Mouse (Mus musculus) ES-Bruce4 (cell line): Measurements from ENCODE around the gene Rnls.

Experiments
- EP300 ChIP-seq: IDR thresholded peaks from 2 replicates; pipeline ENCODE4 v1.6.1; 2011; ENCODE audit warnings: low read depth, low read length; ENCODE audit not compliant: insufficient read depth
- POLR2A ChIP-seq: IDR thresholded peaks from one replicate; pipeline ENCODE4 v1.8.1; 2011; ENCODE audit warnings: low read length; ENCODE audit not compliant: insufficient read depth

GRCm38 (mm10) chr19:33109141-33109540 lies 283.0 kb downstream of the Rnls start:
- TF ChIP-seq POLR2A (no peak), EP300 (no peak)
